Mouse (Mus musculus) cerebellum, adult 2 months (tissue): ENCODE data around the gene Cntnap2.

Experiments used
- CTCF ChIP-seq: fragments of 200-500 bp; IDR thresholded peaks from 2 replicates; pipeline ENCODE4 v1.5.1; 2011; ENCODE audit warnings: low read depth, mild to moderate bottlenecking, control low read depth, low read length, moderate library complexity, borderline replicate concordance; ENCODE audit not compliant: insufficient read depth
- POLR2A ChIP-seq: fragments of 200-500 bp; IDR thresholded peaks from 2 replicates; pipeline ENCODE4 v1.6.1; 2011; ENCODE audit warnings: low read length, control low read depth, borderline replicate concordance; ENCODE audit not compliant: insufficient read depth

GRCm38 (mm10) chr6:47227601-47228000 lies 2168.4 kb downstream of the Cntnap2 start:
- no peak for TF ChIP-seq CTCF
- no peak for TF ChIP-seq POLR2A
